Mouse (Mus musculus): ENCODE data around the gene Znrf4. TPM values are rescaled to one million over a fixed set of nuclear protein-coding genes. Genes with fewer than 3 reads are reported as not detected.

Znrf4 gene
- polyA plus RNA-seq, 2 experiments, result not detected

- WGBS (ENCODE audit: insufficient replicate concordance), result 7% methylated on average over 25 of the region's 26 CpGs
- no peak for DNase-seq (ENCODE audit: low read depth in 3 of 3, low spot score in 3 of 3)
- H3K4me1 ChIP-seq (replicated peaks; ENCODE audit: control insufficient read depth in 2 of 2, insufficient read depth in 2 of 2, low read length in 1 of 2), result no peaks in the 10 kb centered on the region; a peak in 1 of 4 replicates
- no peaks in the 10 kb centered on the region for H3K9me3 ChIP-seq (ENCODE audit: control insufficient read depth, low read length)
- peak overlapping the region; percentile 18 to 35; a peak in 3 of 4 replicates for H3K4me3 ChIP-seq (ENCODE audit: insufficient read depth in 1 of 2, low read depth in 2 of 2, low read length in 2 of 2)
- no peak overlapping the region for H3K27ac ChIP-seq
- H3K9ac ChIP-seq (replicated peaks), result no peak overlapping the region
- H3K4me2 ChIP-seq (ENCODE audit: low read depth), result peak overlapping the region; percentile 16
- ATAC-seq (ENCODE audit: insufficient read depth), result no peak; the same call in 1 of the 2 replicates
- no peaks in the 10 kb centered on the region for H3K36me3 ChIP-seq (replicated peaks; ENCODE audit: control insufficient read depth, insufficient read depth, low read depth)
- TF ChIP-seq EP300 (IDR thresholded peaks at IDR 0.05; ENCODE audit: low read depth), result no peak
- no peak for TF ChIP-seq CTCF (IDR thresholded peaks at IDR 0.05; ENCODE audit: low read depth)
- peaks cover 52% of the 10 kb centered on the region for H3K27me3 ChIP-seq (ENCODE audit: control insufficient read depth, insufficient read depth, low read length)
These were observed 42.2 kb downstream of the Znrf4 start for GRCm38 (mm10) chr17:56470001-56470436.

GRCm38 (mm10) chr17:56469275-56469674 is 43.0 kb downstream of the Znrf4 start:
- H3K27me3 ChIP-seq (ENCODE audit: control insufficient read depth, insufficient read depth, low read length), result peaks cover 44% of the 10 kb centered on the region
- WGBS (ENCODE audit: insufficient replicate concordance), result 19% methylated on average over 8 of the region's 8 CpGs

GRCm38 (mm10) chr17:56468870-56469269 is 43.4 kb downstream of the Znrf4 start:
- no peaks in the 10 kb centered on the region for H3K9me3 ChIP-seq (ENCODE audit: control insufficient read depth, low read length)
- no peak overlapping the region for H3K4me3 ChIP-seq (ENCODE audit: insufficient read depth in 1 of 2, low read depth in 2 of 2, low read length in 2 of 2)
- H3K36me3 ChIP-seq (replicated peaks; ENCODE audit: control insufficient read depth, insufficient read depth, low read depth), result no peaks in the 10 kb centered on the region
- no peaks in the 10 kb centered on the region; a peak in 1 of 4 replicates for H3K4me1 ChIP-seq (replicated peaks; ENCODE audit: control insufficient read depth in 2 of 2, insufficient read depth in 2 of 2, low read length in 1 of 2)
- H3K9ac ChIP-seq (replicated peaks), result no peak overlapping the region
- DNase-seq (ENCODE audit: low read depth in 3 of 3, low spot score in 3 of 3), result no peak
- WGBS (ENCODE audit: insufficient replicate concordance), result 32% methylated on average over 7 of the region's 7 CpGs
- H3K4me2 ChIP-seq (ENCODE audit: low read depth), result no peak overlapping the region
- no peak overlapping the region for H3K27ac ChIP-seq
- TF ChIP-seq CTCF (IDR thresholded peaks at IDR 0.05; ENCODE audit: low read depth), result no peak
- TF ChIP-seq EP300 (IDR thresholded peaks at IDR 0.05; ENCODE audit: low read depth), result no peak
- peaks cover 40% of the 10 kb centered on the region for H3K27me3 ChIP-seq (ENCODE audit: control insufficient read depth, insufficient read depth, low read length)
- ATAC-seq (ENCODE audit: insufficient read depth), result no peak

More at GRCm38 (mm10) chr17:56469275-56469674, 43.0 kb downstream of the Znrf4 start:
- Histone ChIP-seq H3K27ac (no peak overlapping the region), H3K4me1 (replicated peaks; ENCODE audit: control insufficient read depth in 2 of 2, insufficient read depth in 2 of 2, low read length in 1 of 2) (no peaks in the 10 kb centered on the region; a peak in 1 of 4 replicates), H3K4me3 (ENCODE audit: insufficient read depth in 1 of 2, low read depth in 2 of 2, low read length in 2 of 2) (no peak overlapping the region), H3K36me3 (replicated peaks; ENCODE audit: control insufficient read depth, insufficient read depth, low read depth) (no peaks in the 10 kb centered on the region), H3K4me2 (ENCODE audit: low read depth) (no peak overlapping the region; the same call in 1 of the 2 replicates), H3K9me3 (ENCODE audit: control insufficient read depth, low read length) (no peaks in the 10 kb centered on the region), H3K9ac (replicated peaks) (no peak overlapping the region)
- ATAC-seq (ENCODE audit: insufficient read depth) (no peak), DNase-seq (ENCODE audit: low read depth in 3 of 3, low spot score in 3 of 3) (no peak)
- no peak for TF ChIP-seq EP300 (IDR thresholded peaks at IDR 0.05; ENCODE audit: low read depth)
- no peak for TF ChIP-seq CTCF (IDR thresholded peaks at IDR 0.05; ENCODE audit: low read depth)

- Histone ChIP-seq H3K27ac (no peak overlapping the region), H3K9me3 (ENCODE audit: control insufficient read depth, low read length) (no peaks in the 10 kb centered on the region), H3K27me3 (ENCODE audit: control insufficient read depth, insufficient read depth, low read length) (peaks cover 36% of the 10 kb centered on the region), H3K4me3 (ENCODE audit: insufficient read depth in 1 of 2, low read depth in 2 of 2, low read length in 2 of 2) (no peak overlapping the region), H3K4me1 (replicated peaks; ENCODE audit: control insufficient read depth in 2 of 2, insufficient read depth in 2 of 2, low read length in 1 of 2) (no peaks in the 10 kb centered on the region; a peak in 1 of 4 replicates), H3K36me3 (replicated peaks; ENCODE audit: control insufficient read depth, insufficient read depth, low read depth) (no peaks in the 10 kb centered on the region), H3K4me2 (ENCODE audit: low read depth) (no peak overlapping the region), H3K9ac (replicated peaks) (no peak overlapping the region)
- ATAC-seq (ENCODE audit: insufficient read depth), result no peak
- TF ChIP-seq CTCF (IDR thresholded peaks at IDR 0.05; ENCODE audit: low read depth) (peak; percentile 27; the same call in 1 of the 2 replicates), EP300 (IDR thresholded peaks at IDR 0.05; ENCODE audit: low read depth) (no peak)
- DNase-seq (ENCODE audit: low read depth in 3 of 3, low spot score in 3 of 3), result no peak
- WGBS (ENCODE audit: insufficient replicate concordance), result 71% methylated on average over 9 of the region's 9 CpGs
These were observed 43.9 kb downstream of the Znrf4 start for GRCm38 (mm10) chr17:56468380-56468779.

DNA sequence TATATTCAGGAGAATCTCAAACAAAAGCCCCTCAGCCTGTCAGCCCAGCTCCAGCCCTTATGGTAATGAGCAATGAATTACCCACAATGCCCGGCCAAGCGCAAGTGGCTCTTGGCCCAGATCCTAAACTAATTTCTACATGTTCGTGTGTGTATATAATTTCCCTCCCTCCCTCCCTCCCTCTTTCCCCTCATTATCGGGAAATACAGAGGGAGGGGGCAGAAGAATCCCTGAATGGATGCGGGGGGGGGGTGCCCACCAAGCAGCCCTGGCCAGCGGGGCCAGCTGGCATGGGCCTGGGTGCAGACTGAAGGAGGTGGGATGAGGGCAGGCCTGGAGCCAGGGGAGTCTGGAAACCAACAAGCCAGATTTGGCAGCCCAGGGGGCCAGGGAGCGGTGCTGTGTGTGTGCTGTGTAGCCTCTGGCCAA is 44.8 kb downstream of the Znrf4 start:
- H3K27ac ChIP-seq, result no peak overlapping the region
- peaks cover 26% of the 10 kb centered on the region for H3K27me3 ChIP-seq (ENCODE audit: control insufficient read depth, insufficient read depth, low read length)
- whole genome bisulfite sequencing (ENCODE audit: insufficient replicate concordance), result 63% methylated on average over 7 of the region's 7 CpGs
- no peaks in the 10 kb centered on the region for H3K9me3 ChIP-seq (ENCODE audit: control insufficient read depth, low read length)
- DNase-seq (ENCODE audit: low read depth in 3 of 3, low spot score in 3 of 3), result no peak
- no peak overlapping the region for H3K4me3 ChIP-seq (ENCODE audit: insufficient read depth in 1 of 2, low read depth in 2 of 2, low read length in 2 of 2)
- TF ChIP-seq EP300 (IDR thresholded peaks at IDR 0.05; ENCODE audit: low read depth) (no peak), CTCF (IDR thresholded peaks at IDR 0.05; ENCODE audit: low read depth) (no peak)
- no peak overlapping the region for H3K4me2 ChIP-seq (ENCODE audit: low read depth)
- H3K4me1 ChIP-seq (replicated peaks; ENCODE audit: control insufficient read depth in 2 of 2, insufficient read depth in 2 of 2, low read length in 1 of 2), result no peaks in the 10 kb centered on the region; a peak in 2 of 4 replicates
- no peak for ATAC-seq (ENCODE audit: insufficient read depth)
- H3K36me3 ChIP-seq (replicated peaks; ENCODE audit: control insufficient read depth, insufficient read depth, low read depth), result no peaks in the 10 kb centered on the region
- H3K9ac ChIP-seq (replicated peaks), result no peak overlapping the region

All from liver, embryonic 14.5 days (tissue).